Mouse (Mus musculus): ENCODE measurements around the gene Bahcc1. TPM values are rescaled to one million over a fixed set of nuclear protein-coding genes. Genes with fewer than 3 reads are reported as not detected.
A peak's percentile ranks its signal among the peaks of the same experiment; 100 is the strongest.

Bahcc1 gene
- polyA plus RNA-seq, 1 experiment from 2014 or later = 14.3 TPM

GRCm38 (mm10) chr11:120305535-120306365 lies 73.0 kb downstream of the Bahcc1 start:
- H3K9me3 ChIP-seq (replicated peaks) = no peaks in the 10 kb centered on the region
- WGBS = 23% methylated on average over 15 of the region's 15 CpGs
- peak overlapping the region; percentile 99 for H3K27ac ChIP-seq (replicated peaks)
- H3K4me1 ChIP-seq = peaks cover 69% of the 10 kb centered on the region
- H3K36me3 ChIP-seq = no peaks in the 10 kb centered on the region
- H3K27me3 ChIP-seq (ENCODE audit: low read depth, poor library complexity, severe bottlenecking) = peaks cover 34% of the 10 kb centered on the region
- peak; percentile 34 for DNase-seq (ENCODE audit: low spot score)
- H3K4me3 ChIP-seq = peak overlapping the region; percentile 66

DNA sequence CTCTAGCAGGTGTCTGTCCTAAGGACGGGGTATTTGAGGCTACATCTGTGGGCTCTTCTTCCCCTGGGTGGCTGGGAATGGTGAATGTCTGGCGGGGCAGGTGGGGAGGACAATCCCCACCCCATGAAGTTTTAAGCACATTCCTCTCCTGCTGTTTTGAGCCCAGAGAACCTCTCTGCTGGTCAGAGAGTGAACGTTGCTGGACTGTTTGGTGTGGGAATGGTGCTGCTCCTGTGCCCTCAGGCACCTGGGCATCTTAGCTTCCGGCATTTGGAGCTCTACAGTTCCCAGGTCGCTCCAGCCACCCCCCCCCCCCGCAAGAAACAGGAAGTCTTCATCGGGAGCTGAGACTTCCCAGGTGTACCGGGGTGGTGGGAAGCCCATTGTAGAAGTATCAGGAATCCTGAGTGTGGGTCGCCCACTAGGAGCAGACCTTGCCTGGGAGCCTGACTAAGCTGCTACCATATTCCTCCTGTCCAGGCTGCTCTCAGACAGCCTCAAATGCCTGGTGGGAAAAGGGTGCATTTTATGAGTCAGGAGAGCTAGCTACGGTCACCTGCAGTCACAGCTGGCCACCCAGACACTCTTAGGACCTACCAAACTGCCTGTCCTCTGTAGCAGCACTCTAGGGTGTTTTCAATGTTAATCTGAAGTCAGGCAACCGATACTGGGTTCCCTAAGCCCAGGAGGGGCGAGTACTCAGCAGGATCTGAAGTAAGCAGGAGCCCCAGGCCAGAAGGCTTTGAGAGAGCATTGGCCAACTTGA lies 73.8 kb downstream of the Bahcc1 start:
- WGBS = 50% methylated on average over 12 of the region's 12 CpGs
- peak; percentile 19 for DNase-seq (ENCODE audit: low spot score)
- Histone ChIP-seq H3K27ac (replicated peaks) (peak overlapping the region; percentile 99), H3K27me3 (ENCODE audit: low read depth, poor library complexity, severe bottlenecking) (peaks cover 34% of the 10 kb centered on the region), H3K9me3 (replicated peaks) (no peaks in the 10 kb centered on the region), H3K4me1 (peaks cover 77% of the 10 kb centered on the region), H3K36me3 (no peaks in the 10 kb centered on the region), H3K4me3 (peak overlapping the region; percentile 66)

GRCm38 (mm10) chr11:120307132-120307413 lies 74.3 kb downstream of the Bahcc1 start:
- peak overlapping the region; percentile 99 for H3K27ac ChIP-seq (replicated peaks)
- peak; percentile 41 for DNase-seq (ENCODE audit: low spot score)
- H3K36me3 ChIP-seq = no peaks in the 10 kb centered on the region
- WGBS = 13% methylated on average over 5 of the region's 5 CpGs
- H3K27me3 ChIP-seq (ENCODE audit: low read depth, poor library complexity, severe bottlenecking) = peaks cover 34% of the 10 kb centered on the region
- peak overlapping the region; percentile 66 for H3K4me3 ChIP-seq
- H3K4me1 ChIP-seq = peaks cover 79% of the 10 kb centered on the region
- H3K9me3 ChIP-seq (replicated peaks) = no peaks in the 10 kb centered on the region

- Histone ChIP-seq H3K4me1 (peaks cover 79% of the 10 kb centered on the region), H3K36me3 (no peaks in the 10 kb centered on the region), H3K9me3 (replicated peaks) (no peaks in the 10 kb centered on the region), H3K4me3 (peak overlapping the region; percentile 66), H3K27me3 (ENCODE audit: low read depth, poor library complexity, severe bottlenecking) (peaks cover 34% of the 10 kb centered on the region), H3K27ac (replicated peaks) (peak overlapping the region; percentile 99)
- DNase-seq (ENCODE audit: low spot score) = peak; percentile 96
- WGBS = 8% methylated on average over 19 of the region's 19 CpGs
These were observed 75.1 kb downstream of the Bahcc1 start for GRCm38 (mm10) chr11:120307566-120308430.

DNA sequence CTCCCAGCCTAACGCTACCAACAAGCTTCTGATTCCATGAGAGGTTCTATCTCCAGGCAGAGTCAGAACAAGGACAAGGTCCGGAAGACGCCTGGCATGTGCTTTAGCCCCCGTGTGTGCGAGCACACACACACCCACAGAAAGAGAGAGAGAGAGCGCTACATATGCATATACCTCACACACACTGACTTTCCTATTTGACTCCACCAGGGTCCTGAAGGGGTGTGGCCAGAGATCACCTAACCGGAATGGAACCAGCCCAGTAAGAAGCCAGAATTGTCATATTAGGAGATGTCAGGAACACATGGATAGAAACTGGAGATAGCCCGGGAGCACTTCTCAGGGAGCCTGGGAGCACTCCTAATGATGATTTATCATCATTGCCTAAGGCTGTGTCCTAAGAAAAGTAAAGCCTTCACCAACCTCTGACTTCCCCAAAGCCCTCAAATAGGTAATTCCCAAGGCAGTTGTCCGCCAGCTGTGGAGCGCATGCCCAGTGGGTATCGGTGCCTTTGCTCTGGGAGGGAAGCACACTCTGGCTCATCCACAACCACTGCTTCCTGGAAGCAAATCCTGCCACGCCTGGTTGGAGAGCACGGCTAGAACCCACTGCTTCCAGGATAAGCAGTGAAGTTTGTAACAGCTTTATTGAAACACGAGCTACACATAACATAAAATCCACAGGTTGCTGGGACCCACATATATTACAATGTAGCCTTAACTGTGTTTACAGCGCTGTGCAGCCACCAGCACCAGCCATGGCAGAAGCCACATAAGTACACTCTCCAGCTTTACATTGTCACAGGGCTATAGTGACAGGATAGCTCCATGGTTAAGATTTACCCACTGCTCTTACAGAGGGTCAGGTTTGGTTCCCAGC lies 75.9 kb downstream of the Bahcc1 start:
- WGBS = 52% methylated on average over 15 of the region's 15 CpGs

GRCm38 (mm10) chr11:120310813-120311312 lies 78.1 kb downstream of the Bahcc1 start:
- 3% methylated on average over 45 of the region's 45 CpGs for WGBS
- DNase-seq (ENCODE audit: low spot score) = peak; percentile 98
- Histone ChIP-seq H3K4me3 (peak overlapping the region; percentile 57), H3K9me3 (replicated peaks) (no peaks in the 10 kb centered on the region), H3K27ac (replicated peaks) (peak overlapping the region; percentile 96), H3K36me3 (no peaks in the 10 kb centered on the region), H3K4me1 (peaks cover 74% of the 10 kb centered on the region), H3K27me3 (ENCODE audit: low read depth, poor library complexity, severe bottlenecking) (peaks cover 23% of the 10 kb centered on the region)

More for the DNA sequence above, 75.9 kb downstream of the Bahcc1 start:
- peak; percentile 11 for DNase-seq (ENCODE audit: low spot score)
- Histone ChIP-seq H3K4me1 (peaks cover 73% of the 10 kb centered on the region), H3K9me3 (replicated peaks) (no peaks in the 10 kb centered on the region), H3K27ac (replicated peaks) (peak overlapping the region; percentile 49; the same call in 1 of the 2 replicates), H3K36me3 (no peaks in the 10 kb centered on the region), H3K27me3 (ENCODE audit: low read depth, poor library complexity, severe bottlenecking) (peaks cover 30% of the 10 kb centered on the region), H3K4me3 (peak overlapping the region; percentile 23)

DNA sequence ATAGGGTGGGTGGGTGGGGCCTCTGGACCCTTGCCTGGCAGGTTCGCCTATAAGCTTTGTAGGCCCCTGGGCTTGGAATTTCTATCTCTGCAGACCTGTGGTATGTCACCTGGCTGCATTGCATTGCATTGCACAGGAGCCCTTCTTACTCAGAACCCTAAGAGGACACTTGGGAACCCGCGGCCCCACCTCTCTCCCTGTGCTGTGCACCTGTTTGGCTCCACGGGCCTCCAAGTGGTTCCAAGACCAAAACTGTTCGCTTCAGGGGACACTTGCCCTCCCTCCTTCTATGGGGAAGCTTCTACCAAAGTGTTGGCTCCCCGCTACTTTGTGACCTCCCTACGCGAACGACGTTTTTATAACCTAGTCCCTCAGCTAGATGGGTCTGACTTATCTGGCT lies 78.8 kb downstream of the Bahcc1 start:
- H3K9me3 ChIP-seq (replicated peaks) = no peaks in the 10 kb centered on the region
- no peaks in the 10 kb centered on the region for H3K36me3 ChIP-seq
- peaks cover 16% of the 10 kb centered on the region for H3K27me3 ChIP-seq (ENCODE audit: low read depth, poor library complexity, severe bottlenecking)
- 45% methylated on average over 10 of the region's 10 CpGs for WGBS
- peak overlapping the region; percentile 57 for H3K4me3 ChIP-seq
- peak overlapping the region; percentile 96 for H3K27ac ChIP-seq (replicated peaks)
- no peak for DNase-seq (ENCODE audit: low spot score)
- H3K4me1 ChIP-seq = peaks cover 74% of the 10 kb centered on the region

DNA sequence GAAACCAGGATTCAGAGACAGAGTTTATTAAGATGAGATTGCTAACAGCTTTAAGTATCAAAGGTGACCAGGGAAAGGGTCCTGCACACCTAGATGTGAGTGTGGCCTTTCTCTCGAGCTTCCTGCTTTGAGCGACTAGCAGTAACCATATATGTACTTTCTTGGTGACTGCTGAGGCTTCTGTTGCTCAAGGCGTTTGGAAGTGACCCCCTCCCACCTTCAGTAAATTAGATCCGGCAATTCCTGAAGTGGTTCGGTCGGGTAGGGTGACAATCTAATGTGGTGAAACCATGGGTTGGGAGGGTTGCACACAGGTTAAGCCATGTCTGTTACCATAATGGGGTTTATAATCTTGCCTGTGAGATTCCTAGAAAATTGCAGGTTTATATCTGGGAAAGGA lies 79.3 kb downstream of the Bahcc1 start:
- Histone ChIP-seq H3K36me3 (no peaks in the 10 kb centered on the region), H3K9me3 (replicated peaks) (no peaks in the 10 kb centered on the region), H3K27me3 (ENCODE audit: low read depth, poor library complexity, severe bottlenecking) (peaks cover 11% of the 10 kb centered on the region; the same call in 1 of the 2 replicates), H3K4me3 (0 out of 2 replicates have a peak overlapping the region, but pooled peaks have one; percentile 57), H3K4me1 (peaks cover 74% of the 10 kb centered on the region), H3K27ac (replicated peaks) (peak overlapping the region; percentile 96)
- peak; percentile 10 for DNase-seq (ENCODE audit: low spot score)
- WGBS = 76% methylated on average over 6 of the region's 6 CpGs

DNA sequence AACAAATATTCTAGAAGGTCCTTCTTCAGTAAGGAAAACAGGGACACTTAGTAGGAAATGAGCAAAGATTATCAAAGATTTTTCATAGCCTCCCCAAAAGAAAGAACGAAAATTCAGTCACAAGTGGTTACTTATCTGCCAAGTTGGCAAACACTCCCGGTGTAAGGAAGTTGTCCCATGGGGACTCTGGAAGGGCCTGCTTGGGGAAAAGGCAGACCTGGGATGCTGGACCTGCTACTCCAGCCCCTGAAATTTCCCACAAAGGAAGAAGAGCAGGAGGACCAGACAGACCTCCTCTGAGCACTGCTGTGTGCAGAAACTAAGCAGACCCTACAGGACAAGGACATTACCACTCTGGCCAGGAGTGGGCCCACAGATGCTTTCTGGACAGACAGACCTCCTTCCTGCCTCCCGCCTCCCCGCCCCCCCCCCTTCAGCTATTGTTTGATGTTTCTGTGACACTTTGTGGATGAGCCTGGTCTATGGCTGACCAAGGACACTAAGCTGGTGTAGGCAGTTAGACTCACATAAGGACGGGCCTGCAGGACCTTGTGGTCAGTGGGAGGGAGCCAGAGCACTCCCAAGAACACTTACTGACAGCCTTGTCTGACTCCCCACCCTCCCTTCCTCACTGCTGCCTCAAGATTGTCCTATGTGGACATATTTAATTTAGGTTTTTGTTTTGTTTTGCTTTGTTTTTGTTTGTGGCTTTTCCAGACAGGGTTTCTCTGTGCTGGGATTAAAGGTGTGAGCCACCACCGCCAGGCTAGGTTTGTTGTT lies 81.3 kb downstream of the Bahcc1 start:
- no peaks in the 10 kb centered on the region for H3K9me3 ChIP-seq (replicated peaks)
- peak; percentile 12 for DNase-seq (ENCODE audit: low spot score)
- H3K4me1 ChIP-seq = peaks cover 63% of the 10 kb centered on the region
- 49% methylated on average over 6 of the region's 6 CpGs for WGBS
- H3K4me3 ChIP-seq = 0 out of 2 replicates have a peak overlapping the region, but pooled peaks have one; percentile 66
- peaks cover 3% of the 10 kb centered on the region; the same call in 1 of the 2 replicates for H3K27me3 ChIP-seq (ENCODE audit: low read depth, poor library complexity, severe bottlenecking)
- peak overlapping the region; percentile 96 for H3K27ac ChIP-seq (replicated peaks)
- no peaks in the 10 kb centered on the region for H3K36me3 ChIP-seq

GRCm38 (mm10) chr11:120314721-120315415 lies 82.1 kb downstream of the Bahcc1 start:
- Histone ChIP-seq H3K27ac (replicated peaks) (peak overlapping the region; percentile 96), H3K4me3 (peak overlapping the region; percentile 66), H3K27me3 (ENCODE audit: low read depth, poor library complexity, severe bottlenecking) (no peaks in the 10 kb centered on the region), H3K4me1 (peaks cover 63% of the 10 kb centered on the region), H3K9me3 (replicated peaks) (no peaks in the 10 kb centered on the region), H3K36me3 (no peaks in the 10 kb centered on the region)
- DNase-seq (ENCODE audit: low spot score) = peak; percentile 9
- WGBS = 37% methylated on average over 16 of the region's 16 CpGs
